Mouse (Mus musculus) ES-E14 (cell line): ENCODE measurements at regions not wholly inside any gene's neighbourhood (a gene's known extent, or its start where the extent isn't known, plus 50 kb on each side); places are given as distances from the start of the nearest gene placed in this dataset.

Experiments used
- CHD2 ChIP-seq: IDR thresholded peaks from 2 replicates; pipeline ENCODE4 v1.6.1; 2014; ENCODE audit warnings: mild to moderate bottlenecking, low read depth, low read length, inconsistent platforms
- HCFC1 ChIP-seq: IDR thresholded peaks from 2 replicates; pipeline ENCODE4 v1.6.1; 2012; ENCODE audit warnings: low read length, inconsistent platforms, borderline replicate concordance; ENCODE audit not compliant: insufficient read depth
- MAFK ChIP-seq: IDR thresholded peaks from 2 replicates; pipeline ENCODE4 v1.6.1; 2014; ENCODE audit warnings: mild to moderate bottlenecking, low read depth, low read length, inconsistent platforms; ENCODE audit not compliant: insufficient read depth
- ZC3H11A ChIP-seq: IDR thresholded peaks from 2 replicates; pipeline ENCODE4 v1.6.1; 2012; ENCODE audit warnings: low read depth, mild to moderate bottlenecking, inconsistent platforms, low read length, borderline replicate concordance

GRCm38 (mm10) chr17:80785049-80785448, 56.8 kb upstream of the Map4k3 start:
- TF ChIP-seq ZC3H11A (no peak), CHD2 (no peak), HCFC1 (no peak), MAFK (no peak)
